Mouse (Mus musculus) MEL (cell line): ENCODE measurements around the gene Ctnnd2. TPM values are rescaled to one million over a fixed set of nuclear protein-coding genes. Genes with fewer than 3 reads are reported as not detected.

Source experiments
- DNase-seq: peaks from one replicate; pipeline ENCODE4 v3.0.0; 2011; ENCODE audit warnings: low read depth, low spot score
- H3K27ac ChIP-seq: 2 replicates; pipeline ENCODE4 v1.5.1; 2012; ENCODE audit warnings: low read depth, mild to moderate bottlenecking, control low read depth, low read length, moderate library complexity; ENCODE audit not compliant: control insufficient read depth
- H3K27me3 ChIP-seq, 2 experiments: fragments of 150-350 bp in 1 of 2; sonication (generic) in 1 of 2; 2 replicates each; pipeline ENCODE4 v1.6.1; 2012; ENCODE audit warnings: low read length in 2 of 2, mild to moderate bottlenecking in 2 of 2, improper control_type of control experiment in 1 of 2, moderate library complexity in 1 of 2; ENCODE audit not compliant: insufficient read depth in 2 of 2, control insufficient read depth in 1 of 2
- H3K36me3 ChIP-seq, 2 experiments: 2 replicates each; pipeline ENCODE4 v1.6.1; 2012 to 2014; ENCODE audit warnings: low read length in 2 of 2, improper control_type of control experiment in 1 of 2, inconsistent platforms in 1 of 2, mild to moderate bottlenecking in 1 of 2; ENCODE audit not compliant: insufficient read depth in 2 of 2, control insufficient read depth in 1 of 2
- H3K4me1 ChIP-seq, 2 experiments: fragments of 150-350 bp in 1 of 2; sonication (generic) in 1 of 2; 2 replicates each; pipeline ENCODE4 v1.6.1; 2012; ENCODE audit warnings: low read length in 2 of 2, improper control_type of control experiment in 1 of 2, mild to moderate bottlenecking in 1 of 2; ENCODE audit not compliant: insufficient read depth in 2 of 2, control insufficient read depth in 1 of 2
- H3K4me3 ChIP-seq, 2 experiments: fragments of 150-350 bp in 1 of 2; sonication (generic) in 1 of 2; 2 replicates each; pipeline ENCODE4 v1.5.1; 2012; ENCODE audit warnings: low read depth in 2 of 2, low read length in 2 of 2, mild to moderate bottlenecking in 2 of 2, moderate library complexity in 2 of 2, control low read depth in 1 of 2, improper control_type of control experiment in 1 of 2; ENCODE audit not compliant: control insufficient read depth in 1 of 2, insufficient read depth in 1 of 2
- H3K79me2 ChIP-seq: 2 replicates; pipeline ENCODE4 v1.6.1; 2012; ENCODE audit warnings: mild to moderate bottlenecking, low read length, moderate library complexity; ENCODE audit not compliant: control insufficient read depth, poor library complexity, insufficient read depth
- H3K9ac ChIP-seq: 2 replicates; pipeline ENCODE4 v1.6.1; 2012; ENCODE audit warnings: low read depth, mild to moderate bottlenecking, control low read depth, low read length, moderate library complexity; ENCODE audit not compliant: control insufficient read depth, poor library complexity, severe bottlenecking
- H3K9me3 ChIP-seq: fragments of 150-350 bp; sonication (generic); replicated peaks from 2 replicates; pipeline ENCODE4 v1.6.1; 2012; ENCODE audit warnings: mild to moderate bottlenecking, low read length, improper control_type of control experiment, moderate library complexity; ENCODE audit not compliant: insufficient read depth
- BHLHE40 ChIP-seq: IDR thresholded peaks from 2 replicates; pipeline ENCODE4 v1.6.1; 2012; ENCODE audit warnings: low read depth, mild to moderate bottlenecking, inconsistent platforms, low read length, improper control_type of control experiment, borderline replicate concordance
- CHD2 ChIP-seq: IDR thresholded peaks from 2 replicates; pipeline ENCODE4 v1.6.1; 2011; ENCODE audit warnings: low read length, improper control_type of control experiment
- EP300 ChIP-seq, 2 experiments: IDR thresholded peaks; 2 replicates each; pipeline ENCODE4 v1.6.1; 2011; ENCODE audit warnings: improper control_type of control experiment in 2 of 2, low read length in 2 of 2, low read depth in 1 of 2, mild to moderate bottlenecking in 1 of 2
- ETS1 ChIP-seq: IDR thresholded peaks from 2 replicates; pipeline ENCODE4 v1.6.1; 2012; ENCODE audit warnings: low read depth, mild to moderate bottlenecking, inconsistent platforms, low read length, improper control_type of control experiment, moderate library complexity
- HCFC1 ChIP-seq: IDR thresholded peaks from 2 replicates; pipeline ENCODE4 v1.6.1; 2012; ENCODE audit warnings: low read depth, mild to moderate bottlenecking, inconsistent platforms, low read length, improper control_type of control experiment, moderate library complexity
- JUND ChIP-seq: IDR thresholded peaks from 2 replicates; pipeline ENCODE4 v1.6.1; 2011; ENCODE audit warnings: low read depth, mild to moderate bottlenecking, improper control_type of control experiment, low read length
- KAT2A ChIP-seq: conservative IDR thresholded peaks from 2 replicates; pipeline ENCODE4 v1.6.1; 2012; ENCODE audit warnings: low read depth, low read length, improper control_type of control experiment, inconsistent platforms
- MAX ChIP-seq: IDR thresholded peaks from 2 replicates; pipeline ENCODE4 v1.6.1; 2011; ENCODE audit warnings: low read length, improper control_type of control experiment
- NELFE ChIP-seq: IDR thresholded peaks from 2 replicates; pipeline ENCODE4 v1.6.1; 2011; ENCODE audit warnings: low read depth, low read length, improper control_type of control experiment
- RAD21 ChIP-seq: IDR thresholded peaks from 2 replicates; pipeline ENCODE4 v1.6.1; 2011; ENCODE audit warnings: mild to moderate bottlenecking, low read depth, low read length, improper control_type of control experiment
- RCOR1 ChIP-seq: IDR thresholded peaks from 2 replicates; pipeline ENCODE4 v1.6.1; 2012; ENCODE audit warnings: low read depth, mild to moderate bottlenecking, inconsistent platforms, low read length, improper control_type of control experiment
- SIN3A ChIP-seq: IDR thresholded peaks from 2 replicates; pipeline ENCODE4 v1.6.1; 2012; ENCODE audit warnings: low read length, improper control_type of control experiment, inconsistent platforms
- SMC3 ChIP-seq: IDR thresholded peaks from 2 replicates; pipeline ENCODE4 v1.6.1; 2011; ENCODE audit warnings: low read depth, low read length, improper control_type of control experiment
- TAL1 ChIP-seq: IDR thresholded peaks from 2 replicates; pipeline ENCODE4 v1.6.1; 2012; ENCODE audit warnings: mild to moderate bottlenecking, inconsistent platforms, low read length, moderate library complexity, mixed read lengths
- TCF12 ChIP-seq: IDR thresholded peaks from 2 replicates; pipeline ENCODE4 v1.6.1; 2014; ENCODE audit warnings: low read depth, mild to moderate bottlenecking, inconsistent platforms, low read length, improper control_type of control experiment, moderate library complexity
- UBTF ChIP-seq: IDR thresholded peaks from 2 replicates; pipeline ENCODE4 v1.6.1; 2012; ENCODE audit warnings: low read depth, mild to moderate bottlenecking, inconsistent platforms, low read length, improper control_type of control experiment, moderate library complexity, borderline replicate concordance; ENCODE audit not compliant: insufficient read depth
- USF2 ChIP-seq, 2 experiments: IDR thresholded peaks; 2 replicates each; pipeline ENCODE4 v1.6.1; 2011 to 2012; ENCODE audit warnings: improper control_type of control experiment in 2 of 2, low read length in 2 of 2, borderline replicate concordance in 1 of 2, inconsistent platforms in 1 of 2, low read depth in 1 of 2, mild to moderate bottlenecking in 1 of 2; ENCODE audit not compliant: insufficient read depth in 1 of 2
- ZKSCAN1 ChIP-seq: IDR thresholded peaks from 2 replicates; pipeline ENCODE4 v1.6.1; 2012; ENCODE audit warnings: low read depth, mild to moderate bottlenecking, inconsistent platforms, low read length, improper control_type of control experiment, moderate library complexity
- polyA plus RNA-seq, 2 experiments: library from polyadenylated mRNA; stranded (reverse) in 1 of 2; unstranded in 1 of 2; fragments of >175 nt in 1 of 2; fragments of >200 nt in 1 of 2; gene quantifications; 2 replicates each; pipeline versions ENCODE4 v1.2.1 to v1.2.4; 2012; ENCODE audit warnings: low replicate concordance in 2 of 2, low read depth in 1 of 2; ENCODE audit not compliant: insufficient read length in 2 of 2, insufficient read depth in 1 of 2, missing spikeins in 1 of 2
- total RNA-seq: library from RNA; depleted of rRNA; stranded (reverse); fragments of 300-350 nt; gene quantifications from 2 replicates; pipeline ENCODE4 v1.2.3, GENCODE M21; 2012

Gene Ctnnd2
- total and polyA plus RNA-seq, 3 experiments = 0.03 TPM; not detected in 2

- Histone ChIP-seq H3K9me3 (no peaks in the 10 kb centered on the region; the same call in 1 of the 2 replicates), H3K9ac (no peak overlapping the region), H3K4me1 (no peaks in the 10 kb centered on the region), H3K27me3 (no peaks in the 10 kb centered on the region), H3K79me2 (no peaks in the 10 kb centered on the region), H3K4me3 (no peak overlapping the region), H3K36me3 (no peaks in the 10 kb centered on the region), H3K27ac (no peak overlapping the region)
- no peak for TF ChIP-seq EP300 (IDR thresholded peaks at IDR 0.05; ENCODE audit: low read depth in 1 of 2, low read length in 2 of 2)
- DNase-seq = no peak
Measured at GRCm38 (mm10) chr15:30693754-30694205, 521.4 kb downstream of the Ctnnd2 start.

- no peak overlapping the region for H3K4me3 ChIP-seq
- no peaks in the 10 kb centered on the region; the same call in 1 of the 2 replicates for H3K9me3 ChIP-seq
- H3K27ac ChIP-seq = no peak overlapping the region
- H3K9ac ChIP-seq = no peak overlapping the region
- no peaks in the 10 kb centered on the region for H3K27me3 ChIP-seq
- no peak for DNase-seq
- no peaks in the 10 kb centered on the region for H3K36me3 ChIP-seq
- H3K4me1 ChIP-seq = no peaks in the 10 kb centered on the region
- no peak for TF ChIP-seq ETS1
- no peaks in the 10 kb centered on the region for H3K79me2 ChIP-seq
Measured at GRCm38 (mm10) chr15:30694286-30694685, 521.9 kb downstream of the Ctnnd2 start.

- Histone ChIP-seq H3K79me2 (no peaks in the 10 kb centered on the region), H3K36me3 (no peaks in the 10 kb centered on the region), H3K27ac (no peak overlapping the region), H3K9ac (no peak overlapping the region), H3K4me3 (no peak overlapping the region), H3K27me3 (no peaks in the 10 kb centered on the region), H3K4me1 (no peaks in the 10 kb centered on the region), H3K9me3 (no peaks in the 10 kb centered on the region; the same call in 1 of the 2 replicates)
- TF ChIP-seq RCOR1 = no peak
- no peak for TF ChIP-seq HCFC1
- no peak for TF ChIP-seq SIN3A
- no peak for TF ChIP-seq MAX
- no peak for TF ChIP-seq ZKSCAN1
- no peak for TF ChIP-seq UBTF
- no peak for TF ChIP-seq SMC3
- no peak for TF ChIP-seq NELFE
- no peak for TF ChIP-seq KAT2A
- no peak for TF ChIP-seq BHLHE40
- TF ChIP-seq CHD2 = no peak
- no peak for TF ChIP-seq USF2 (IDR thresholded peaks at IDR 0.05; ENCODE audit: borderline replicate concordance in 1 of 2, insufficient read depth in 1 of 2, low read depth in 1 of 2, low read length in 2 of 2)
- no peak for TF ChIP-seq TAL1
- TF ChIP-seq RAD21 = no peak
- no peak for TF ChIP-seq JUND
- no peak for TF ChIP-seq TCF12
- no peak for DNase-seq
Measured at GRCm38 (mm10) chr15:30695859-30696258, 523.5 kb downstream of the Ctnnd2 start.
